Mouse (Mus musculus) lung, postnatal 0 days (tissue): ENCODE results near the gene Eral1. TPM values are rescaled to one million over a fixed set of nuclear protein-coding genes. Genes with fewer than 3 reads are reported as not detected.

Experiments used
- ATAC-seq: fragments of 200-750 bp; cut with Nextera tagmentation; 2 replicates; pipeline ENCODE4 v1.8.0; 2017; ENCODE audit warnings: moderate library complexity
- DNase-seq: peaks from one replicate; pipeline ENCODE4 v3.0.0-alpha.2; 2016; ENCODE audit warnings: low spot score
- H3K27ac ChIP-seq: fragments of 300-500 bp; sonication (generic); 2 replicates; pipeline ENCODE4 v1.5.1; 2014; ENCODE audit warnings: antibody characterized with exemption, mild to moderate bottlenecking, low read length, mixed read lengths
- H3K27me3 ChIP-seq: fragments of 300-500 bp; sonication (generic); replicated peaks from 2 replicates; pipeline ENCODE4 v1.6.1; 2014; ENCODE audit warnings: low read length, mixed read lengths; ENCODE audit not compliant: insufficient read depth
- H3K36me3 ChIP-seq: fragments of 300-500 bp; sonication (generic); 2 replicates; pipeline ENCODE4 v1.6.1; 2014; ENCODE audit warnings: low read length, mixed read lengths; ENCODE audit not compliant: insufficient read depth
- H3K4me1 ChIP-seq: fragments of 300-500 bp; sonication (generic); 2 replicates; pipeline ENCODE4 v1.6.1; 2014; ENCODE audit warnings: antibody characterized with exemption, low read depth, low read length, mixed read lengths; ENCODE audit not compliant: insufficient read depth
- H3K4me2 ChIP-seq: fragments of 300-500 bp; sonication (generic); replicated peaks from 2 replicates; pipeline ENCODE4 v1.6.1; 2014; ENCODE audit warnings: low read depth, mild to moderate bottlenecking, low read length, moderate library complexity, mixed read lengths
- H3K4me3 ChIP-seq: fragments of 300-500 bp; sonication (generic); 2 replicates; pipeline ENCODE4 v1.5.1; 2014; ENCODE audit warnings: low read depth, low read length
- H3K9ac ChIP-seq: fragments of 300-500 bp; sonication (generic); replicated peaks from 2 replicates; pipeline ENCODE4 v1.6.1; 2014; ENCODE audit warnings: low read depth, mild to moderate bottlenecking
- H3K9me3 ChIP-seq: fragments of 300-500 bp; sonication (generic); 2 replicates; pipeline ENCODE4 v1.6.1; 2016; ENCODE audit warnings: low read length, mixed read lengths
- CTCF ChIP-seq: IDR thresholded peaks from 2 replicates; pipeline ENCODE4 v1.5.1; 2016; ENCODE audit warnings: antibody characterized with exemption, mild to moderate bottlenecking
- EP300 ChIP-seq: IDR thresholded peaks from 2 replicates; pipeline ENCODE4 v1.6.1; 2016; ENCODE audit warnings: antibody characterized with exemption, mild to moderate bottlenecking, control low read depth
- WGBS: fragments of 180-500 bp; shearing (Covaris S2); extraction: QIAGEN DNeasy Blood & Tissue Kit; methylation state at CpG from one replicate; pipeline ENCODE4 v1.1.7; 2014; 5-methylcytosine and 5-hydroxymethylcytosine counted together
- polyA plus RNA-seq: library from polyadenylated mRNA; unstranded; fragments of >200 nt; fragmentation: Nextera tagmentation; extraction: Ambion mirVana; gene quantifications from 2 replicates; pipeline ENCODE4 v1.2.1, GENCODE M21; 2015

Gene Eral1
- polyA plus RNA-seq, 1 experiment from 2014 or later: 17.7 TPM

- no peak overlapping the region for H3K27ac ChIP-seq
- no peak overlapping the region for H3K4me2 ChIP-seq
- H3K4me3 ChIP-seq: no peak overlapping the region
- no peaks in the 10 kb centered on the region for H3K36me3 ChIP-seq
- WGBS: 38% methylated on average over 5 of the region's 5 CpGs
- peaks cover 4% of the 10 kb centered on the region; the same call in 1 of the 2 replicates for H3K4me1 ChIP-seq
- no peaks in the 10 kb centered on the region for H3K27me3 ChIP-seq
- DNase-seq (peak; percentile 54), ATAC-seq (no peak)
- TF ChIP-seq EP300: peak; percentile 36; the same call in 1 of the 2 replicates
- TF ChIP-seq CTCF: no peak
- no peak overlapping the region for H3K9ac ChIP-seq
- no peaks in the 10 kb centered on the region for H3K9me3 ChIP-seq
Measured at GRCm38 (mm10) chr11:78121176-78121575, 41.0 kb upstream of the Eral1 start.

- Histone ChIP-seq H3K4me2 (no peak overlapping the region), H3K36me3 (no peaks in the 10 kb centered on the region), H3K4me3 (no peak overlapping the region), H3K4me1 (peaks cover 10% of the 10 kb centered on the region; the same call in 1 of the 2 replicates), H3K27ac (no peak overlapping the region), H3K9me3 (no peaks in the 10 kb centered on the region), H3K27me3 (no peaks in the 10 kb centered on the region), H3K9ac (no peak overlapping the region)
- TF ChIP-seq EP300: no peak
- TF ChIP-seq CTCF: no peak
- ATAC-seq: no peak
- DNase-seq: no peak
- WGBS: 59% methylated on average over 8 of the region's 8 CpGs
Measured at GRCm38 (mm10) chr11:78119898-78120297, 39.7 kb upstream of the Eral1 start.

- DNase-seq: no peak
- Histone ChIP-seq H3K4me3 (no peak overlapping the region), H3K4me2 (no peak overlapping the region), H3K4me1 (peaks cover 10% of the 10 kb centered on the region; the same call in 1 of the 2 replicates), H3K27me3 (no peaks in the 10 kb centered on the region), H3K36me3 (no peaks in the 10 kb centered on the region), H3K9me3 (no peaks in the 10 kb centered on the region), H3K27ac (no peak overlapping the region), H3K9ac (no peak overlapping the region)
- ATAC-seq: no peak
- TF ChIP-seq EP300: no peak
- TF ChIP-seq CTCF: no peak
Measured at GRCm38 (mm10) chr11:78118467-78118866, 38.3 kb upstream of the Eral1 start.

GRCm38 (mm10) chr11:78116146-78116410, 35.9 kb upstream of the Eral1 start:
- no peaks in the 10 kb centered on the region for H3K27me3 ChIP-seq
- 18% methylated on average over 5 of the region's 5 CpGs for WGBS
- no peak overlapping the region for H3K27ac ChIP-seq

GRCm38 (mm10) chr11:78115367-78116145, 35.4 kb upstream of the Eral1 start:
- Histone ChIP-seq H3K9ac (peak overlapping the region; percentile 62), H3K27me3 (no peaks in the 10 kb centered on the region), H3K27ac (peak overlapping the region; percentile 65; the same call in 1 of the 2 replicates), H3K9me3 (no peaks in the 10 kb centered on the region), H3K4me1 (peaks cover 10% of the 10 kb centered on the region; the same call in 1 of the 2 replicates), H3K4me2 (peak overlapping the region; percentile 66), H3K36me3 (no peaks in the 10 kb centered on the region), H3K4me3 (peak overlapping the region; percentile 65)
- WGBS: 1% methylated on average over 31 of the region's 37 CpGs
- DNase-seq: peak; percentile 97
- ATAC-seq: peak; percentile 100
- TF ChIP-seq CTCF: no peak
- no peak for TF ChIP-seq EP300

More at GRCm38 (mm10) chr11:78116146-78116410, 35.9 kb upstream of the Eral1 start:
- Histone ChIP-seq H3K9me3 (no peaks in the 10 kb centered on the region), H3K4me3 (peak overlapping the region; percentile 65), H3K4me1 (peaks cover 10% of the 10 kb centered on the region; the same call in 1 of the 2 replicates), H3K9ac (peak overlapping the region; percentile 62; the same call in 1 of the 2 replicates), H3K36me3 (no peaks in the 10 kb centered on the region), H3K4me2 (peak overlapping the region; percentile 66)
- DNase-seq: no peak
- TF ChIP-seq EP300: no peak
- no peak for TF ChIP-seq CTCF
- no peak for ATAC-seq

GRCm38 (mm10) chr11:78114676-78115366, 34.6 kb upstream of the Eral1 start:
- no peaks in the 10 kb centered on the region for H3K9me3 ChIP-seq
- ATAC-seq: no peak
- peak overlapping the region; percentile 65 for H3K4me3 ChIP-seq
- H3K4me1 ChIP-seq: peaks cover 7% of the 10 kb centered on the region; the same call in 1 of the 2 replicates
- no peak for DNase-seq
- H3K9ac ChIP-seq: no peak overlapping the region; the same call in 1 of the 2 replicates
- H3K4me2 ChIP-seq: peak overlapping the region; percentile 66
- TF ChIP-seq EP300: no peak
- 0 out of 2 replicates have a peak overlapping the region, but pooled peaks have one; percentile 34 for H3K27ac ChIP-seq
- H3K27me3 ChIP-seq: no peaks in the 10 kb centered on the region
- H3K36me3 ChIP-seq: no peaks in the 10 kb centered on the region
- WGBS: 9% methylated on average over 19 of the region's 19 CpGs
